Mouse (Mus musculus): Measurements from ENCODE around the gene Dgka. TPM values are rescaled to one million over a fixed set of nuclear protein-coding genes. Genes with fewer than 3 reads are reported as not detected.

The Dgka gene
- polyA plus RNA-seq, 1 experiment from 2014 or later = 12.2 TPM

- Histone ChIP-seq H3K9me3 (ENCODE audit: control insufficient read depth, low read length) (no peaks in the 10 kb centered on the region), H3K4me3 (ENCODE audit: low read length) (peak within 1 kb of the TSS; percentile 82), H3K4me2 (ENCODE audit: low read depth, low read length) (peak within 1 kb of the TSS; percentile 76), H3K36me3 (ENCODE audit: control insufficient read depth, insufficient read depth, low read length) (peaks cover 24% of the 10 kb centered on the region), H3K4me1 (replicated peaks; ENCODE audit: control insufficient read depth, insufficient read depth, low read length) (peaks cover 13% of the 10 kb centered on the region), H3K27ac (ENCODE audit: low read length) (peak within 1 kb of the TSS; percentile 98), H3K9ac (ENCODE audit: low read length) (peak within 1 kb of the TSS; percentile 93), H3K27me3 (ENCODE audit: control insufficient read depth, insufficient read depth, low read depth, low read length) (no peaks in the 10 kb centered on the region)
- under 1% methylated on average over 40 of the region's 40 CpGs for WGBS
- ATAC-seq (ENCODE audit: low read depth) = peak; percentile 99
Observed at GRCm38 (mm10) chr10:128695992-128696807, 48.5 kb downstream of the Dgka start, which contains the start of gene Rab5b. Gene Rab5b, minus strand, starts transcription at chr10:128696264.

- Histone ChIP-seq H3K4me2 (ENCODE audit: low read depth, low read length) (peak overlapping the region; percentile 76), H3K27ac (ENCODE audit: low read length) (peak overlapping the region; percentile 98), H3K9ac (ENCODE audit: low read length) (peak overlapping the region; percentile 93), H3K4me3 (ENCODE audit: low read length) (peak overlapping the region; percentile 82), H3K27me3 (ENCODE audit: control insufficient read depth, insufficient read depth, low read depth, low read length) (no peaks in the 10 kb centered on the region), H3K4me1 (replicated peaks; ENCODE audit: control insufficient read depth, insufficient read depth, low read length) (peaks cover 13% of the 10 kb centered on the region), H3K9me3 (ENCODE audit: control insufficient read depth, low read length) (no peaks in the 10 kb centered on the region), H3K36me3 (ENCODE audit: control insufficient read depth, insufficient read depth, low read length) (peaks cover 19% of the 10 kb centered on the region)
- WGBS = under 1% methylated on average over 22 of the region's 22 CpGs
- ATAC-seq (ENCODE audit: low read depth) = no peak
Observed at GRCm38 (mm10) chr10:128695411-128695991, 49.2 kb downstream of the Dgka start.

GRCm38 (mm10) chr10:128674469-128675008 lies 70.1 kb downstream of the Dgka start:
- peaks cover 2% of the 10 kb centered on the region; the same call in 1 of the 2 replicates for H3K36me3 ChIP-seq (ENCODE audit: control insufficient read depth, insufficient read depth, low read length)
- H3K27ac ChIP-seq (ENCODE audit: low read length) = peak overlapping the region; percentile 75
- H3K27me3 ChIP-seq (ENCODE audit: control insufficient read depth, insufficient read depth, low read depth, low read length) = no peaks in the 10 kb centered on the region
- peak overlapping the region; percentile 95 for H3K4me2 ChIP-seq (ENCODE audit: low read depth, low read length)
- H3K4me1 ChIP-seq (replicated peaks; ENCODE audit: control insufficient read depth, insufficient read depth, low read length) = peaks cover 10% of the 10 kb centered on the region; the same call in 1 of the 2 replicates
- peak overlapping the region; percentile 77 for H3K9ac ChIP-seq (ENCODE audit: low read length)
- WGBS = 2% methylated on average over 9 of the region's 9 CpGs
- no peaks in the 10 kb centered on the region for H3K9me3 ChIP-seq (ENCODE audit: control insufficient read depth, low read length)
- peak; percentile 8; the same call in 1 of the 2 replicates for ATAC-seq (ENCODE audit: low read depth)
- H3K4me3 ChIP-seq (ENCODE audit: low read length) = peak overlapping the region; percentile 80

- WGBS = under 1% methylated on average over 60 of the region's 60 CpGs
Observed at GRCm38 (mm10) chr10:128673763-128674468, 70.7 kb downstream of the Dgka start, which contains the start of gene Suox. Gene Suox, minus strand, starts transcription at chr10:128674073.

GRCm38 (mm10) chr10:128671148-128671547 lies 73.5 kb downstream of the Dgka start:
- Histone ChIP-seq H3K4me1 (replicated peaks; ENCODE audit: control insufficient read depth, insufficient read depth, low read length) (peaks cover 10% of the 10 kb centered on the region; the same call in 1 of the 2 replicates), H3K36me3 (ENCODE audit: control insufficient read depth, insufficient read depth, low read length) (no peaks in the 10 kb centered on the region), H3K27me3 (ENCODE audit: control insufficient read depth, insufficient read depth, low read depth, low read length) (no peaks in the 10 kb centered on the region), H3K4me2 (ENCODE audit: low read depth, low read length) (no peak overlapping the region), H3K4me3 (ENCODE audit: low read length) (no peak overlapping the region), H3K27ac (ENCODE audit: low read length) (no peak overlapping the region), H3K9ac (ENCODE audit: low read length) (no peak overlapping the region), H3K9me3 (ENCODE audit: control insufficient read depth, low read length) (no peaks in the 10 kb centered on the region)
- WGBS = 91% methylated on average over 9 of the region's 9 CpGs
- no peak for ATAC-seq (ENCODE audit: low read depth)

More at GRCm38 (mm10) chr10:128673763-128674468, 70.7 kb downstream of the Dgka start, which contains the start of gene Suox:
- Histone ChIP-seq H3K9ac (ENCODE audit: low read length) (peak within 1 kb of the TSS; percentile 77), H3K4me1 (replicated peaks; ENCODE audit: control insufficient read depth, insufficient read depth, low read length) (peaks cover 10% of the 10 kb centered on the region; the same call in 1 of the 2 replicates), H3K4me2 (ENCODE audit: low read depth, low read length) (peak within 1 kb of the TSS; percentile 95), H3K4me3 (ENCODE audit: low read length) (peak within 1 kb of the TSS; percentile 80), H3K27ac (ENCODE audit: low read length) (peak within 1 kb of the TSS; percentile 75), H3K27me3 (ENCODE audit: control insufficient read depth, insufficient read depth, low read depth, low read length) (no peaks in the 10 kb centered on the region), H3K9me3 (ENCODE audit: control insufficient read depth, low read length) (no peaks in the 10 kb centered on the region), H3K36me3 (ENCODE audit: control insufficient read depth, insufficient read depth, low read length) (no peaks in the 10 kb centered on the region)
- ATAC-seq (ENCODE audit: low read depth) = peak; percentile 94

Other genes with a start within 250 kb of the Dgka start
- gene Myl6b, start 246.2 kb downstream of the Dgka start, polyA plus RNA-seq (2015; fragmentation: Nextera tagmentation; extraction: Ambion mirVana) = 3.5 and 5.1 TPM in 2 replicates
- 32.5 and 34.4 TPM in 2 replicates for gene Esyt1, start 219.0 kb downstream of the Dgka start, polyA plus RNA-seq (2015; fragmentation: Nextera tagmentation; extraction: Ambion mirVana)
- 10.9 and 11.9 TPM in 2 replicates for gene Zc3h10, start 197.1 kb downstream of the Dgka start, polyA plus RNA-seq (2015; fragmentation: Nextera tagmentation; extraction: Ambion mirVana)
- 4,142 and 4,423 TPM in 2 replicates for gene Rpl41, start 195.6 kb downstream of the Dgka start, polyA plus RNA-seq (2015; fragmentation: Nextera tagmentation; extraction: Ambion mirVana)
- 161 and 167 TPM in 2 replicates for gene Pa2g4, start 178.9 kb downstream of the Dgka start, polyA plus RNA-seq (2015; fragmentation: Nextera tagmentation; extraction: Ambion mirVana)
- gene Erbb3, start 155.2 kb downstream of the Dgka start, polyA plus RNA-seq (2015; fragmentation: Nextera tagmentation; extraction: Ambion mirVana) = 26.9 and 27.6 TPM in 2 replicates
- gene Rps26, start 118.1 kb downstream of the Dgka start, polyA plus RNA-seq (2015; fragmentation: Nextera tagmentation; extraction: Ambion mirVana) = 720 and 793 TPM in 2 replicates
- gene Ikzf4, start 98.9 kb downstream of the Dgka start, polyA plus RNA-seq (2015; fragmentation: Nextera tagmentation; extraction: Ambion mirVana) = 1.4 and 1.6 TPM in 2 replicates
- 13.0 and 14.6 TPM in 2 replicates for gene Suox, start 70.8 kb downstream of the Dgka start, polyA plus RNA-seq (2015; fragmentation: Nextera tagmentation; extraction: Ambion mirVana)
- 87.9 and 90.6 TPM in 2 replicates for gene Rab5b, start 48.6 kb downstream of the Dgka start, polyA plus RNA-seq (2015; fragmentation: Nextera tagmentation; extraction: Ambion mirVana)
- 2.1 and 2.2 TPM in 2 replicates for gene Pmel, start 40.7 kb downstream of the Dgka start, polyA plus RNA-seq (2015; fragmentation: Nextera tagmentation; extraction: Ambion mirVana)
- 101 and 105 TPM in 2 replicates for gene Cdk2, start 39.8 kb downstream of the Dgka start, polyA plus RNA-seq (2015; fragmentation: Nextera tagmentation; extraction: Ambion mirVana)
- gene Pym1, start 3.0 kb upstream of the Dgka start, polyA plus RNA-seq (2015; fragmentation: Nextera tagmentation; extraction: Ambion mirVana) = 32.7 and 35.1 TPM in 2 replicates
- gene Mmp19, start 46.1 kb upstream of the Dgka start, polyA plus RNA-seq (2015; fragmentation: Nextera tagmentation; extraction: Ambion mirVana) = 4.9 and 5.3 TPM in 2 replicates
- 56.0 and 56.7 TPM in 2 replicates for gene Dnajc14, start 59.2 kb upstream of the Dgka start, polyA plus RNA-seq (2015; fragmentation: Nextera tagmentation; extraction: Ambion mirVana)
- gene Tmem198b, start 59.5 kb upstream of the Dgka start, polyA plus RNA-seq (2015; fragmentation: Nextera tagmentation; extraction: Ambion mirVana) = 18.2 and 18.4 TPM in 2 replicates
- gene Sarnp, start 72.5 kb upstream of the Dgka start, polyA plus RNA-seq (2015; fragmentation: Nextera tagmentation; extraction: Ambion mirVana) = 186 and 212 TPM in 2 replicates
- 76.6 and 86.4 TPM in 2 replicates for gene Ormdl2, start 76.8 kb upstream of the Dgka start, polyA plus RNA-seq (2015; fragmentation: Nextera tagmentation; extraction: Ambion mirVana)
- 3.0 and 3.1 TPM in 2 replicates for gene Gdf11, start 146.9 kb upstream of the Dgka start, polyA plus RNA-seq (2015; fragmentation: Nextera tagmentation; extraction: Ambion mirVana)
- gene Cd63, start 156.1 kb upstream of the Dgka start, polyA plus RNA-seq (2015; fragmentation: Nextera tagmentation; extraction: Ambion mirVana) = 568 and 590 TPM in 2 replicates
- gene Rdh5, start 178.0 kb upstream of the Dgka start, polyA plus RNA-seq (2015; fragmentation: Nextera tagmentation; extraction: Ambion mirVana) = 16.0 and 24.8 TPM in 2 replicates
- gene Bloc1s1, start 179.2 kb upstream of the Dgka start, polyA plus RNA-seq (2015; fragmentation: Nextera tagmentation; extraction: Ambion mirVana) = 213 and 216 TPM in 2 replicates
- gene Itga7, start 189.0 kb upstream of the Dgka start, polyA plus RNA-seq (2015; fragmentation: Nextera tagmentation; extraction: Ambion mirVana) = 8.5 and 12.2 TPM in 2 replicates
- 0.20 and 0.23 TPM in 2 replicates for gene Mettl7b, start 216.1 kb upstream of the Dgka start, polyA plus RNA-seq (2015; fragmentation: Nextera tagmentation; extraction: Ambion mirVana)
- not detected in 2 replicates for gene Olfr9, start 244.6 kb upstream of the Dgka start, polyA plus RNA-seq (2015; fragmentation: Nextera tagmentation; extraction: Ambion mirVana)